Mouse (Mus musculus) urinary bladder, adult 18-20 months (tissue): ENCODE results near the gene Vmn2r37.
"Not testable (repeated sequence)": the region's sequence is repeated elsewhere in the genome, so short reads cannot be mapped to it uniquely, and the experiment has no call there.

Source experiments
- DNase-seq, 2 experiments: peaks; one replicate each; pipeline ENCODE4 v3.0.0; 2022; ENCODE audit warnings: low spot score in 2 of 2, mixed read lengths in 2 of 2

Gene Vmn2r37

DNA sequence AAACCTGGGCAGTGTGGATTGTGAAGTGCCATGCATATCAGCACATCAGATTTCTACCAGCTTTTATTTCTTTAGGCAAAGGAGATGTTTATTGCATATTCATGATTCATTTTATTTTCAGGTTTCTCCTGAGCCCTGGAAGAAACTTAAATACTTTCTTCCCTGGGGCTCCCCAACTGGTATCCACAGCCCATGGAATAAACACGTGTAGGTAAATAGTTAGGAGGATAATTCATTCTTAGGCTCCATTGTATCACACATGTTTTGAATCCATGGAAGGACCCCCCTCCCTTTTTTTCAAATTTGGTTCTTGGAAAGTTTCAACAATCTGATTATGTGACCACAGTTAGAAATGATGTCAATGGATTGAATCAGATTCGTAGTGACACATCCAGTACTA is at the start of gene Vmn2r37:
Vmn2r37 (minus strand) TSS at position 101 of the 400 bp plus-strand sequence.
- DNase-seq, result not testable (repeated sequence)
